Mouse (Mus musculus) heart, postnatal 0 days (tissue): ENCODE measurements around the gene Tmem213. TPM values are rescaled to one million over a fixed set of nuclear protein-coding genes. Genes with fewer than 3 reads are reported as not detected.

Experiments
- ATAC-seq: fragments of 200-750 bp; cut with Nextera tagmentation; 2 replicates; pipeline ENCODE4 v1.8.0; 2017; ENCODE audit warnings: low read depth, moderate number of reproducible peaks, moderate library complexity; ENCODE audit not compliant: insufficient read depth
- DNase-seq: peaks from one replicate; pipeline ENCODE4 v3.0.0-alpha.2; 2016; ENCODE audit warnings: low spot score
- H3K27ac ChIP-seq: fragments of 300-500 bp; sonication (generic); 2 replicates; pipeline ENCODE4 v1.5.1; 2014; ENCODE audit warnings: low read depth, mild to moderate bottlenecking
- H3K27me3 ChIP-seq: fragments of 300-500 bp; sonication (generic); 2 replicates; pipeline ENCODE4 v1.6.1; 2014; ENCODE audit warnings: low read length, mixed read lengths; ENCODE audit not compliant: control insufficient read depth, insufficient read depth
- H3K36me3 ChIP-seq: fragments of 300-500 bp; sonication (generic); replicated peaks from 2 replicates; pipeline ENCODE4 v1.6.1; 2014; ENCODE audit warnings: low read length, mixed read lengths; ENCODE audit not compliant: control insufficient read depth, insufficient read depth
- H3K4me1 ChIP-seq: fragments of 300-500 bp; sonication (generic); 2 replicates; pipeline ENCODE4 v1.6.1; 2014; ENCODE audit warnings: antibody characterized with exemption; ENCODE audit not compliant: control insufficient read depth, insufficient read depth
- H3K4me2 ChIP-seq: fragments of 300-500 bp; sonication (generic); 2 replicates; pipeline ENCODE4 v1.6.1; 2014; ENCODE audit warnings: low read depth, mild to moderate bottlenecking, low read length, moderate library complexity
- H3K4me3 ChIP-seq: fragments of 300-500 bp; sonication (generic); 2 replicates; pipeline ENCODE4 v1.5.1; 2014; ENCODE audit warnings: low read depth, low read length
- H3K9ac ChIP-seq: fragments of 300-500 bp; sonication (generic); replicated peaks from 2 replicates; pipeline ENCODE4 v1.6.1; 2014; ENCODE audit warnings: low read depth, low read length, mixed read lengths
- H3K9me3 ChIP-seq: fragments of 300-500 bp; sonication (generic); replicated peaks from 2 replicates; pipeline ENCODE4 v1.6.1; 2016; ENCODE audit warnings: low read length; ENCODE audit not compliant: control insufficient read depth
- CTCF ChIP-seq: IDR thresholded peaks from 2 replicates; pipeline ENCODE4 v1.5.1; 2016; ENCODE audit warnings: antibody characterized with exemption, control low read depth, low read depth
- EP300 ChIP-seq: IDR thresholded peaks from 2 replicates; pipeline ENCODE4 v1.6.1; 2016; ENCODE audit warnings: antibody characterized with exemption, low read depth
- WGBS: fragments of 180-500 bp; shearing (Covaris S2); extraction: QIAGEN DNeasy Blood & Tissue Kit; methylation state at CpG from one replicate; pipeline ENCODE4 v1.1.7; 2014; 5-methylcytosine and 5-hydroxymethylcytosine counted together
- polyA plus RNA-seq: library from polyadenylated mRNA; unstranded; fragments of >200 nt; fragmentation: Nextera tagmentation; extraction: Ambion mirVana; gene quantifications from 2 replicates; pipeline ENCODE4 v1.2.1, GENCODE M21; 2015
- total RNA-seq: library from RNA; depleted of rRNA; stranded (reverse); fragments of >200 nt; gene quantifications from 2 replicates; pipeline ENCODE4 v1.2.3, GENCODE M21; 2014; ENCODE audit warnings: low replicate concordance

Gene Tmem213
- total and polyA plus RNA-seq, 2 experiments from 2014 or later = not detected

- no peaks in the 10 kb centered on the region for H3K9me3 ChIP-seq
- H3K4me2 ChIP-seq = no peak overlapping the region
- H3K27me3 ChIP-seq = no peaks in the 10 kb centered on the region
- no peak for DNase-seq
- ATAC-seq = no peak
- H3K36me3 ChIP-seq = no peaks in the 10 kb centered on the region
- H3K4me1 ChIP-seq = no peaks in the 10 kb centered on the region
- no peak overlapping the region for H3K27ac ChIP-seq
- TF ChIP-seq EP300 = no peak
- no peak for TF ChIP-seq CTCF
- H3K4me3 ChIP-seq = no peak overlapping the region
- no peak overlapping the region for H3K9ac ChIP-seq
- 81% methylated on average over 16 of the region's 16 CpGs for WGBS
These were observed 48.9 kb downstream of the Tmem213 start for GRCm38 (mm10) chr6:38157925-38158324.

DNA sequence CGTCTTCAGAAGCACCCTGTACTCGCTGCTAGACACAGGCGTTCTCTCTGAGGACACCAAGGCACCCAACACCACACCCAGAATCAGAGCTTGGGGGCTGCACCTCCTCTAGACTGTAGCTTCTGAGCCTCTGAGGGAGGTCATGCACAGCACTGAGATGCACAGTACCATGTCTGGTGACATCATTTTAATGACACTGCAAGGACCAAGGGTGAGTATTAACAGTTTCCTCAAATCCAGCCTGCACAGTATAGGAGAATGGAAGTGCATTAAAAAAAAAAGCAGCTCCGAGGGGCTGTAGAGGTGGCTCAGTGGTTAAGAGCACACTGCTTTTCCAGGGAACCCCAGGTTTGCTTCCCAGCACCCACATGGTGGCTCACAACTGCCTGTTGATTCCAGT lies 50.5 kb downstream of the Tmem213 start:
- Histone ChIP-seq H3K9ac (no peak overlapping the region), H3K4me1 (0 out of 2 replicates have a peak, but pooled peaks cover 3% of the 10 kb centered on the region), H3K27ac (no peak overlapping the region), H3K4me3 (no peak overlapping the region), H3K4me2 (no peak overlapping the region), H3K27me3 (no peaks in the 10 kb centered on the region), H3K9me3 (no peaks in the 10 kb centered on the region), H3K36me3 (no peaks in the 10 kb centered on the region)
- 86% methylated on average over 4 of the region's 4 CpGs for WGBS
- no peak for TF ChIP-seq EP300
- no peak for TF ChIP-seq CTCF
- ATAC-seq (no peak), DNase-seq (no peak)

DNA sequence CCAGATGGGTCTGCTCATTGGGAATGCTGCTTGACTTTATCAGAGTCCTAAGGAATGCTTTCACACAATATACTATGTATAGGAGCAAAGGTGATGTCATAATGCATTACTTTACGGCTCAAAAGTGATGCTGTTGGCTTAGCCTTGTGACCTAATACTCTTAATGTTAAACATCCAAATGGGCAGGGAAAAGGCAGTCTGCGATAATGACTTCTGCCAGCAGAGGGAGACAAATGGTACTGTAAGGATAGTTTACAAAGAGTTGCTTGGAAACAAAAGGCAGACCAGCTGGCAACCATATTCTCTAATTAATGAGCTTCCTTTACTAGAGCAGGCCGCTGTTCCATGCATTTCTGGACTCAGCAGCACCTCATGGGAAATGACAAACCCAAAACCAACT lies 51.0 kb downstream of the Tmem213 start:
- H3K36me3 ChIP-seq = no peaks in the 10 kb centered on the region
- DNase-seq = peak; percentile 88
- no peak overlapping the region for H3K4me3 ChIP-seq
- H3K27me3 ChIP-seq = no peaks in the 10 kb centered on the region
- H3K4me1 ChIP-seq = 0 out of 2 replicates have a peak, but pooled peaks cover 3% of the 10 kb centered on the region
- ATAC-seq = peak; percentile 55; the same call in 1 of the 2 replicates
- WGBS = 4% methylated on average over 3 of the region's 3 CpGs
- H3K27ac ChIP-seq = no peak overlapping the region
- H3K9me3 ChIP-seq = no peaks in the 10 kb centered on the region
- no peak overlapping the region for H3K4me2 ChIP-seq
- H3K9ac ChIP-seq = no peak overlapping the region
- TF ChIP-seq CTCF = peak; percentile 97
- no peak for TF ChIP-seq EP300

DNA sequence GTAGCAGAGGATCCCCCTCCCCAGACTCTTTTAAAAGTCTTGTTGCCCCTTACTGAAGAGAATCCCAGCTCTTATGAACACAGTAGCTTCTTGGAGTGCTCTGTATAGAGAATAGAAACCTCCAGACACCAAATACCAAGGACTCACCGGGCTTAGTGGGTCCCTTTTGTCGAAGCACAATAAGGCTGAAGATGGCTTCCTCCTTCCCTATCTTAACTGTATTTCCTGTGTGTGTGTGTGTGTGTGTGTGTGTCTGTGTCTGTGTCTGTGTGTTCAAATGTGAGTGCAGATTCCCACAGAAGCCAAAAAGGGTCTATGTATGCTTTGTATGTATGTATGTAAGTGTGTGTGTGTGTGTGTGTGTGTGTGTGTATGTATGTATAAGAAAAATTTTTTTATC lies 51.5 kb downstream of the Tmem213 start:
- WGBS = 45% methylated on average over 2 of the region's 2 CpGs
- no peak overlapping the region for H3K4me2 ChIP-seq
- H3K4me3 ChIP-seq = no peak overlapping the region
- no peak overlapping the region for H3K27ac ChIP-seq
- no peaks in the 10 kb centered on the region for H3K36me3 ChIP-seq
- H3K4me1 ChIP-seq = 0 out of 2 replicates have a peak, but pooled peaks cover 3% of the 10 kb centered on the region
- no peaks in the 10 kb centered on the region for H3K27me3 ChIP-seq
- TF ChIP-seq CTCF (no peak), EP300 (no peak)
- DNase-seq (no peak), ATAC-seq (0 out of 2 replicates have a peak, but pooled peaks have one; percentile 27)
- no peak overlapping the region for H3K9ac ChIP-seq
- no peaks in the 10 kb centered on the region for H3K9me3 ChIP-seq

- H3K9me3 ChIP-seq = no peaks in the 10 kb centered on the region
- H3K4me2 ChIP-seq = no peak overlapping the region
- TF ChIP-seq EP300 (no peak), CTCF (no peak)
- H3K27ac ChIP-seq = no peak overlapping the region
- H3K27me3 ChIP-seq = no peaks in the 10 kb centered on the region
- DNase-seq (no peak), ATAC-seq (no peak)
- no peak overlapping the region for H3K9ac ChIP-seq
- WGBS = 66% methylated on average over 14 of the region's 14 CpGs
- no peaks in the 10 kb centered on the region for H3K36me3 ChIP-seq
- 0 out of 2 replicates have a peak, but pooled peaks cover 3% of the 10 kb centered on the region for H3K4me1 ChIP-seq
- no peak overlapping the region for H3K4me3 ChIP-seq
These were observed 53.9 kb downstream of the Tmem213 start for GRCm38 (mm10) chr6:38162825-38163504.

- DNase-seq = no peak
- H3K9me3 ChIP-seq = no peaks in the 10 kb centered on the region
These were observed 55.6 kb downstream of the Tmem213 start for GRCm38 (mm10) chr6:38164705-38165104.

More at GRCm38 (mm10) chr6:38164705-38165104, 55.6 kb downstream of the Tmem213 start:
- ATAC-seq = no peak
- Histone ChIP-seq H3K4me2 (no peak overlapping the region), H3K36me3 (no peaks in the 10 kb centered on the region), H3K27me3 (no peaks in the 10 kb centered on the region), H3K9ac (no peak overlapping the region), H3K4me3 (no peak overlapping the region), H3K4me1 (0 out of 2 replicates have a peak, but pooled peaks cover 3% of the 10 kb centered on the region), H3K27ac (no peak overlapping the region)
- no peak for TF ChIP-seq EP300
- no peak for TF ChIP-seq CTCF
- 89% methylated on average over 6 of the region's 6 CpGs for WGBS
